Mouse (Mus musculus): ENCODE data around the gene Tectb. TPM values are rescaled to one million over a fixed set of nuclear protein-coding genes. Genes with fewer than 3 reads are reported as not detected.

Gene Tectb
- total and polyA plus RNA-seq, 3 experiments = not detected

GRCm38 (mm10) chr19:55232136-55232535 is 51.6 kb downstream of the Tectb start:
- H3K4me3 ChIP-seq (ENCODE audit: control insufficient read depth in 1 of 2, insufficient read depth in 1 of 2, low read depth in 2 of 2, low read length in 2 of 2) = no peak overlapping the region
- no peaks in the 10 kb centered on the region for H3K9me3 ChIP-seq (replicated peaks; ENCODE audit: insufficient read depth, low read length)
- H3K27ac ChIP-seq (ENCODE audit: control insufficient read depth, low read depth, low read length) = no peak overlapping the region
- DNase-seq (ENCODE audit: low read depth, low spot score) = no peak
- H3K27me3 ChIP-seq (ENCODE audit: control insufficient read depth in 1 of 2, insufficient read depth in 2 of 2, low read length in 2 of 2) = no peaks in the 10 kb centered on the region
- H3K79me2 ChIP-seq (ENCODE audit: control insufficient read depth, insufficient read depth, low read length, poor library complexity) = no peaks in the 10 kb centered on the region
- no peak for TF ChIP-seq CHD1 (IDR thresholded peaks at IDR 0.05; ENCODE audit: low read depth, low read length)
- TF ChIP-seq E2F4 (IDR thresholded peaks at IDR 0.05; ENCODE audit: borderline replicate concordance, low read depth, low read length) = no peak
- no peak for TF ChIP-seq MAFK (IDR thresholded peaks at IDR 0.05; ENCODE audit: borderline replicate concordance, low read depth, low read length)
- TF ChIP-seq MEF2A (IDR thresholded peaks at IDR 0.05; ENCODE audit: extremely low read depth, insufficient replicate concordance, low read depth, low read length, poor library complexity, severe bottlenecking) = no peak
- TF ChIP-seq MXI1 (IDR thresholded peaks at IDR 0.05; ENCODE audit: low read depth, low read length) = no peak
- no peak for TF ChIP-seq ZMIZ1 (IDR thresholded peaks at IDR 0.05; ENCODE audit: low read depth, low read length)
- no peak for TF ChIP-seq ZC3H11A (IDR thresholded peaks at IDR 0.05; ENCODE audit: low read depth, low read length)
- no peak for TF ChIP-seq ETS1 (IDR thresholded peaks at IDR 0.05; ENCODE audit: low read depth, low read length)
- TF ChIP-seq HCFC1 (IDR thresholded peaks at IDR 0.05; ENCODE audit: low read depth, low read length) = no peak
- no peak for TF ChIP-seq ZKSCAN1 (IDR thresholded peaks at IDR 0.05; ENCODE audit: low read depth, low read length)
- TF ChIP-seq EP300 (IDR thresholded peaks at IDR 0.05; ENCODE audit: low read depth in 1 of 2, low read length in 2 of 2) = no peak
- TF ChIP-seq POLR2AphosphoS2 (IDR thresholded peaks at IDR 0.05; ENCODE audit: low read length) = no peak
- TF ChIP-seq ELF1 (IDR thresholded peaks at IDR 0.05; ENCODE audit: low read depth, low read length) = no peak
- TF ChIP-seq USF1 (IDR thresholded peaks at IDR 0.05; ENCODE audit: low read depth, low read length) = no peak
- H3K36me3 ChIP-seq (ENCODE audit: control insufficient read depth in 1 of 2, insufficient read depth in 2 of 2, low read length in 2 of 2) = no peaks in the 10 kb centered on the region
- H3K9ac ChIP-seq (ENCODE audit: control insufficient read depth, low read depth, low read length, poor library complexity, severe bottlenecking) = no peak overlapping the region
- H3K4me1 ChIP-seq (ENCODE audit: control insufficient read depth in 1 of 2, insufficient read depth in 2 of 2, low read length in 2 of 2) = no peaks in the 10 kb centered on the region

- Histone ChIP-seq H3K4me3 (ENCODE audit: control insufficient read depth in 1 of 2, insufficient read depth in 1 of 2, low read depth in 2 of 2, low read length in 2 of 2) (no peak overlapping the region), H3K4me1 (ENCODE audit: control insufficient read depth in 1 of 2, insufficient read depth in 2 of 2, low read length in 2 of 2) (no peaks in the 10 kb centered on the region), H3K9ac (ENCODE audit: control insufficient read depth, low read depth, low read length, poor library complexity, severe bottlenecking) (no peak overlapping the region), H3K36me3 (ENCODE audit: control insufficient read depth in 1 of 2, insufficient read depth in 2 of 2, low read length in 2 of 2) (no peaks in the 10 kb centered on the region), H3K27me3 (ENCODE audit: control insufficient read depth in 1 of 2, insufficient read depth in 2 of 2, low read length in 2 of 2) (no peaks in the 10 kb centered on the region), H3K9me3 (replicated peaks; ENCODE audit: insufficient read depth, low read length) (no peaks in the 10 kb centered on the region), H3K79me2 (ENCODE audit: control insufficient read depth, insufficient read depth, low read length, poor library complexity) (no peaks in the 10 kb centered on the region), H3K27ac (ENCODE audit: control insufficient read depth, low read depth, low read length) (no peak overlapping the region)
- TF ChIP-seq KAT2A (conservative IDR thresholded peaks at IDR 0.05; ENCODE audit: low read depth, low read length) = no peak
- no peak for TF ChIP-seq ELF1 (IDR thresholded peaks at IDR 0.05; ENCODE audit: low read depth, low read length)
- no peak for TF ChIP-seq SMC3 (IDR thresholded peaks at IDR 0.05; ENCODE audit: low read depth, low read length)
- no peak for TF ChIP-seq TBP (IDR thresholded peaks at IDR 0.05; ENCODE audit: low read depth, low read length)
- TF ChIP-seq ZC3H11A (IDR thresholded peaks at IDR 0.05; ENCODE audit: low read depth, low read length) = no peak
- TF ChIP-seq MAFK (IDR thresholded peaks at IDR 0.05; ENCODE audit: borderline replicate concordance, low read depth, low read length) = no peak
- no peak for TF ChIP-seq MXI1 (IDR thresholded peaks at IDR 0.05; ENCODE audit: low read depth, low read length)
- TF ChIP-seq SIN3A (IDR thresholded peaks at IDR 0.05; ENCODE audit: low read length) = no peak
- no peak for TF ChIP-seq USF2 (IDR thresholded peaks at IDR 0.05; ENCODE audit: borderline replicate concordance in 1 of 2, insufficient read depth in 1 of 2, low read depth in 1 of 2, low read length in 2 of 2)
- no peak for DNase-seq (ENCODE audit: low read depth, low spot score)
Observed at GRCm38 (mm10) chr19:55236026-55236425, 55.5 kb downstream of the Tectb start.

Measured in MEL (cell line).